Mouse (Mus musculus) stomach, embryonic 14.5 days (tissue): ENCODE results near the gene Ascl4. TPM values are rescaled to one million over a fixed set of nuclear protein-coding genes. Genes with fewer than 3 reads are reported as not detected.

Experiments used
- ATAC-seq: fragments of 200-750 bp; cut with Nextera tagmentation; 2 replicates; pipeline ENCODE4 v1.8.0; 2017; ENCODE audit warnings: low read depth, moderate TSS enrichment; ENCODE audit not compliant: insufficient number of reproducible peaks, insufficient read depth, low FRiP score
- H3K27ac ChIP-seq: fragments of 300-500 bp; sonication (generic); 2 replicates; pipeline ENCODE4 v1.5.1; 2014; ENCODE audit warnings: mild to moderate bottlenecking, low read length, moderate library complexity, mixed read lengths
- H3K27me3 ChIP-seq: fragments of 300-500 bp; sonication (generic); 2 replicates; pipeline ENCODE4 v1.6.1; 2014; ENCODE audit warnings: low read length, control low read depth, mixed read lengths; ENCODE audit not compliant: control insufficient read depth, insufficient read depth
- H3K36me3 ChIP-seq: fragments of 300-500 bp; sonication (generic); 2 replicates; pipeline ENCODE4 v1.6.1; 2014; ENCODE audit warnings: mild to moderate bottlenecking, control low read depth, low read length, moderate library complexity, mixed read lengths; ENCODE audit not compliant: control insufficient read depth, insufficient read depth
- H3K4me1 ChIP-seq: fragments of 300-500 bp; sonication (generic); 2 replicates; pipeline ENCODE4 v1.6.1; 2014; ENCODE audit warnings: low read length, control low read depth, mixed read lengths; ENCODE audit not compliant: control insufficient read depth, insufficient read depth
- H3K4me2 ChIP-seq: fragments of 300-500 bp; sonication (generic); replicated peaks from 2 replicates; pipeline ENCODE4 v1.6.1; 2014; ENCODE audit warnings: low read depth, low read length, control low read depth
- H3K4me3 ChIP-seq: fragments of 300-500 bp; sonication (generic); 2 replicates; pipeline ENCODE4 v1.5.1; 2014; ENCODE audit warnings: low read depth, low read length, control low read depth
- H3K9ac ChIP-seq: fragments of 300-500 bp; sonication (generic); replicated peaks from 2 replicates; pipeline ENCODE4 v1.6.1; 2014; ENCODE audit warnings: low read depth, mild to moderate bottlenecking, control low read depth, low read length, moderate library complexity, mixed read lengths
- H3K9me3 ChIP-seq: fragments of 300-500 bp; sonication (generic); 2 replicates; pipeline ENCODE4 v1.6.1; 2016; ENCODE audit warnings: low read depth, low read length, control low read depth; ENCODE audit not compliant: control insufficient read depth
- WGBS: fragments of 180-500 bp; shearing (Covaris S2); extraction: QIAGEN DNeasy Blood & Tissue Kit; methylation state at CpG from one replicate; pipeline ENCODE4 v1.1.7; 2014; 5-methylcytosine and 5-hydroxymethylcytosine counted together
- polyA plus RNA-seq: library from polyadenylated mRNA; unstranded; fragments of >200 nt; fragmentation: Nextera tagmentation; extraction: Ambion mirVana; gene quantifications from 2 replicates; pipeline ENCODE4 v1.2.1, GENCODE M21; 2014

Gene Ascl4
- polyA plus RNA-seq, 1 experiment from 2014 or later: 0.48 TPM

DNA sequence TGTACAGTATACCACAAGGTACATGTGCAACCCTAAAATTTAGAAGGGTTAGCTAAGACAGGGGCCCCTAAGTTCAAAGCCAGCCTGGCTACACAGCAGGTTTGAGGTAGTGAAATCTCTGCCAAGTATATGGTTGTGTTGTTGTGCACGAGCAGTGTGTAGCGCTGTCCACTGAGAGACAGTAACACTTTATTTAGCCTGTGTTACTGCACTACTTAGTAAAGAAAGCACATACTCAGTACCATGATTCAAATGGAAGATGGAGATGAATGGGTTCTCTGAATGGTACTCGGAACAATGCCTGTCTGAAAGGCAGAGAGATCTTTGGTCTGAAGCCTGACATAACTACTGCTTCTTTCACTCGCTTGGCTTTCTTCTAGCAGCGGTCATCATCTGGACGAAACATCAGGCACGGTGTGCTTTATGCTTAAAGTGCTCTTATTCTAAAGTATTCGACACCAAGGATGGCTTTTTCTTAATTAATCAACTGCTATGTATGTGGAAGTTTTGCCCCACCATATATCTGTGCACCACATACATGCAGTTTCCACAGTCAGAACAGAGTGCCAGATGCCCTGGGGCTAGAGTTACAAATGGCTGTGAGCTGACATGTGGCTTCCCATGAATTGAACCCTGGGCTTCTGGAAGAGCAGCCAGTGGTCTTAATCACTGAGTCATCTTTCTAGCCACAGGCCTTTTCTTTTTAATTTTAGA is 21.2 kb downstream of the Ascl4 start:
- WGBS: 95% methylated on average over 8 of the region's 8 CpGs
- Histone ChIP-seq H3K4me3 (no peak overlapping the region), H3K9me3 (no peaks in the 10 kb centered on the region), H3K9ac (no peak overlapping the region), H3K36me3 (peaks cover 68% of the 10 kb centered on the region), H3K27ac (no peak overlapping the region), H3K27me3 (no peaks in the 10 kb centered on the region), H3K4me2 (no peak overlapping the region), H3K4me1 (no peaks in the 10 kb centered on the region)
- ATAC-seq: no peak

DNA sequence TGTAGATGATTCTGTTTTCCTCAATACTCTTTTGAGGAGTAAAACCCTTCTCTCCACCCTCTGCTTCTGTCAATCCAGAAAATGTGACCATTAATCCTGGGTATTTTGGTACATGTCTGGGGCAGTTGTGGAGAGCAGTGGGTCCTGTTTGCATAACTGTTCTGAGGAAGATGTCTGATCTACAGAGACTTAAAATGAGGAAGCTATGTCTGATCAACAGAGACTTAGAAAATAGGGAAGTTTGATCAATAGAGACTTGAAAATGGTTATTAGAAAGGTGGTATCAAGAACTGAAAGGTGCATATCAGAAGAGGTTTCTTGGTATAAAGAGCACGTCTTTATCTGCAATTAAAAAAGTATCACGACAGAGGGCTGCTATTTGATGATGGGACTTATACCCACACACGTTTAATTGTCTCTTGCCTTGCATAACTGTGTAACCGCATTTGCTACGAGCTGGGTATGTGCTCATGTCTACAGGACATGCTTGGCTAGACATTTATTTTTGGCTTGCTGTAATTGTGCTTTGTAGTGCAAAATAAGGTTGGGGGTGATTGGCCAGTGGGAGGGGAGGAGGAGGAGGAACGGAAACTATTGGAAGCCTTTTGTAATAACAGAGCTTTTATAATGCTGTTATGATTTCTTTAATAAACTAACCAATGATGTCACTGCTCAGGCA is 24.4 kb downstream of the Ascl4 start:
- Histone ChIP-seq H3K9ac (no peak overlapping the region), H3K36me3 (peaks cover 52% of the 10 kb centered on the region), H3K4me3 (no peak overlapping the region), H3K27ac (no peak overlapping the region), H3K4me2 (no peak overlapping the region), H3K4me1 (no peaks in the 10 kb centered on the region), H3K27me3 (no peaks in the 10 kb centered on the region), H3K9me3 (no peaks in the 10 kb centered on the region)
- WGBS: 87% methylated on average over 6 of the region's 6 CpGs
- ATAC-seq: no peak

DNA sequence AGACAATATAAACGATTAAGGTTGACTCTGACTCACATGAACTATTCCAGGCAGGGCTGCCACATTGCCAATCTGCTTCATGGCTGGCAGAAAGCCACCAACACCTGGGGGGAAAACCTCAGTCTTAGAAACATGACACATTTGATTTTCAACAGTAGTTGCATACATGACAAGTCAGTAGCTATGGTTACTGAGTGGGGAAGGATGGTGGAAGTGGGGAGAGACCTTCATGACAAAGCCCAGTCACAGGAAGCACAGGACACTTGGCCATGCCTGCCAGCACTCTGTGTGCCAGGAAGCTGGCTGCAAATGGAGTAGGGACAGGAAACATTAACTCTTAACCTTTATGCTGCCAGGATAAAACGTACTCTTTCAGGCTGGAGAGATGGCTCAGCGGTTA is 25.9 kb downstream of the Ascl4 start:
- 83% methylated on average over 3 of the region's 3 CpGs for WGBS
- H3K9me3 ChIP-seq: no peaks in the 10 kb centered on the region
- no peak for ATAC-seq
- no peak overlapping the region for H3K9ac ChIP-seq
- peaks cover 49% of the 10 kb centered on the region for H3K36me3 ChIP-seq
- no peak overlapping the region for H3K4me2 ChIP-seq
- no peaks in the 10 kb centered on the region for H3K27me3 ChIP-seq
- no peak overlapping the region for H3K27ac ChIP-seq
- no peak overlapping the region for H3K4me3 ChIP-seq
- H3K4me1 ChIP-seq: no peaks in the 10 kb centered on the region

DNA sequence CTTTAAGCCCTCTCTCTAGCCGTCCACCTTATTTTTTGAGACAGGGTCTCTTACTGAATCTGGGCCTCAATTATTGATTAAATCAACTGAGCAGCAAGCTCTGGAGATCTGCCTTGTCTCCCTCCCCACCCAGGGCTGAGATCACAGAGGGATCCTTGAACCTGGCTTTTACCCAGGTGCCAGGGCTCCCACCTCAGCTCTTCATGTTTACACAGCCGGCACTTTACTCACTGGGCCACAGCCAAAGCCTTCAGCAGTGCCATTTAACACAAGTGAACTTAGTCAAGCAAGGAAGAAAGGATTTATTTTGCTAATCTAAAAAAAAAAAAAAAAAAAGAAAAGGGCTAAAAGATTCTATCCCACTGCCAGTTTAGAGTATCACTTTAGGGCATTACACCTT is 26.9 kb downstream of the Ascl4 start:
- Histone ChIP-seq H3K36me3 (peaks cover 39% of the 10 kb centered on the region), H3K9ac (no peak overlapping the region), H3K27me3 (no peaks in the 10 kb centered on the region), H3K9me3 (no peaks in the 10 kb centered on the region), H3K4me3 (no peak overlapping the region), H3K4me2 (no peak overlapping the region), H3K4me1 (no peaks in the 10 kb centered on the region), H3K27ac (no peak overlapping the region)
- WGBS: 67% methylated on average over 2 of the region's 2 CpGs
- ATAC-seq: no peak

DNA sequence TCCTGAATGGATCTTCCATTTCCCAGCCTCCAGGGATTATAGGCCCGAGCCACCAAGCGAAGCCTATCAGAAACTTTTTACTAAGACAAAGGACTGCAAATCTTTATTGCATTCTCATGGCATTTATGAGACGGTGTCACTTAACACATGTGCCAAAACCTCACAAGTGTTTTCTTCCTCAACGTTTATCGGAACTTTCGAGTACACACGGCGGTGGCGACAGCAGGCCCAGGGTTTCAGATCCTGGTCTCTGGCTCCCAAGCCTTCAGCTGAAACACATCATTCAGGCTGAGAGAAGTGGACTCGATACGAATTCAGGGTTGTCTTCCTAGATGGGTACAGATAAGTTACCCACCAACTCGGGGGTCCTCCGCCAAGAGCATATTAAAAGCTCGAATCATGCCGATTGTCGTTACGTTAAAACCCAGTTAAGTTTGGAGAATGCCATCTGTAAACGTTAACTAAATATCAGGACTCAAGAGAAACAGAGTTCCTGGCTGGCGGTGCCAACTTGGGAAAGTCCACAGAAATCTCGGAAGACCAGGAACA is 29.5 kb downstream of the Ascl4 start:
- no peaks in the 10 kb centered on the region for H3K27me3 ChIP-seq
- H3K9ac ChIP-seq: peak overlapping the region; percentile 84
- peak overlapping the region; percentile 78 for H3K4me2 ChIP-seq
- peak overlapping the region; percentile 97 for H3K4me3 ChIP-seq
- 3% methylated on average over 20 of the region's 20 CpGs for WGBS
- no peaks in the 10 kb centered on the region for H3K9me3 ChIP-seq
- H3K27ac ChIP-seq: peak overlapping the region; percentile 35
- ATAC-seq: 0 out of 2 replicates have a peak, but pooled peaks have one; percentile 5
- H3K36me3 ChIP-seq: peaks cover 18% of the 10 kb centered on the region
- no peaks in the 10 kb centered on the region for H3K4me1 ChIP-seq

DNA sequence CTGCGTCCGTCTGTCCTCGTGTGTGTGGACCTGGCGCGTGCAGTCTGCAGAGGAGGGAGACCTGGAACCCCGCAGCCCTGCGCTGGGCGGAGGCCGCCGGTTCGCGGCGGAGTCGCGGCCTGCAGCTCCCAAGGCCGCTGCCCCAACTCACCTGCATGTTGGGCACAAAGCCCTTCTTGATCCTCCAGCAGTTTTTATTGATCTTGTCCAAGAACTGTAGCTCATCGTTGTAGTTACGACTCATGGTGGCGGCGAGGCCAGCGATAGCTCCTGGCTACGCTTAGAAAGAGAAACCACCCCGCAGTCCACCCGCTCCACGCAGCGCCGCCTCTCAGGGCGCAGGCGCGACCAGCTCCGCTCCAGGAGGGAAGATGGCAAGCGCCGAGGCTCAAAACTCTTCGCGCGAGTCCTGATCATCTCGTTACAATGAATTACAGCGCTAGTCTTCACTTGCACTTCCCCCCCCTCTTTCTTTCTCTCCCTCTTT is 30.0 kb downstream of the Ascl4 start, which contains the start of gene Rtcb:
Rtcb (minus strand) TSS at position 360 of the 487 bp plus-strand sequence.
- Histone ChIP-seq H3K9me3 (no peaks in the 10 kb centered on the region), H3K27ac (peak within 1 kb of the TSS; percentile 35), H3K27me3 (no peaks in the 10 kb centered on the region), H3K9ac (peak within 1 kb of the TSS; percentile 84), H3K36me3 (peaks cover 15% of the 10 kb centered on the region), H3K4me1 (no peaks in the 10 kb centered on the region), H3K4me3 (peak within 1 kb of the TSS; percentile 97), H3K4me2 (peak within 1 kb of the TSS; percentile 78)
- WGBS: 1% methylated on average over 37 of the region's 38 CpGs
- peak; percentile 90 for ATAC-seq

DNA sequence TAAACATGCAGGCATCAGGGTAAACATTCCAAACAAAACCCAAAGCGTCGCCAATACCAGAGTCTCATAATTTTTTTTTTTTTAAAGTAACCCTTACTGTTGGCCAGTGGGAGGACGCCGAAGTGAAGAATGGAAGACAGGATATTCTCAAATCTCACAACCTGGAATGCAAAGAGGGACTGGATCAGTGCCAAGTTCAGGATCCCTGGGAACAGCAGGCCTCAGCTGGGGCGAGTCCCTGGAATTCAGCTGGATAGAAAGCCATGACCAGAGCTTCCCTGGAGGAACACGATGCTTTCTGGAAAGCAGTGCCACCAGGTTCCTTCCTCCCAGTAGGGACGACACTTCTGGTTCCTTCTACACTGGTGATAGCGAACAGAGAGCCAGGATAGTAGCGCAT is 35.4 kb downstream of the Ascl4 start:
- no peaks in the 10 kb centered on the region for H3K27me3 ChIP-seq
- H3K36me3 ChIP-seq: no peaks in the 10 kb centered on the region
- no peak overlapping the region for H3K4me2 ChIP-seq
- no peak overlapping the region for H3K9ac ChIP-seq
- H3K27ac ChIP-seq: no peak overlapping the region
- no peak overlapping the region for H3K4me3 ChIP-seq
- no peak for ATAC-seq
- H3K9me3 ChIP-seq: no peaks in the 10 kb centered on the region
- WGBS: 46% methylated on average over 9 of the region's 9 CpGs
- H3K4me1 ChIP-seq: 0 out of 2 replicates have a peak, but pooled peaks cover 3% of the 10 kb centered on the region

DNA sequence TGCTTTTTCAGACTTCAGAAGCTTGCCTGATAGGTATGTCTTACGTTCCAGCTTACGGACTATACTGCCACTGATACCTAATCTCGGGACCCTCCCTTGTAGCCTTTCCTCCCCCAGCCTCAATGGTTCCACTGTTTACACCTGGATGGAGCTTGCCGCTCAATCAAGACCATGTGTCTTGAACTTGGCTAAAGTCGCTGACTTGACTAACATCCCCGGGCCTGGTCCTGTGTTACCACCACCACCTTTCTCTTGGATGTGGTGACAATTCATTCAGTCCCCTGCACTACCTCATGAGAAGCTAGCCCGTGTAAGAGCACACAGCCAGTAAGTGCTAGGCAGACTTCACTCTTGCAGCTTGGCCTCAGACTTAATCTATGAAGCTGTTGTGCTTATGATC is 36.8 kb downstream of the Ascl4 start:
- 88% methylated on average over 7 of the region's 7 CpGs for WGBS
- no peak for ATAC-seq
- H3K36me3 ChIP-seq: no peaks in the 10 kb centered on the region

More for the DNA sequence above, 36.8 kb downstream of the Ascl4 start:
- 0 out of 2 replicates have a peak, but pooled peaks cover 3% of the 10 kb centered on the region for H3K4me1 ChIP-seq
- H3K9me3 ChIP-seq: no peaks in the 10 kb centered on the region
- no peak overlapping the region for H3K9ac ChIP-seq
- no peak overlapping the region for H3K4me3 ChIP-seq
- H3K4me2 ChIP-seq: no peak overlapping the region
- H3K27ac ChIP-seq: no peak overlapping the region
- H3K27me3 ChIP-seq: no peaks in the 10 kb centered on the region
